Mouse (Mus musculus) limb, embryonic 11.5 days (tissue): ENCODE data around the gene Dnttip1. TPM values are rescaled to one million over a fixed set of nuclear protein-coding genes. Genes with fewer than 3 reads are reported as not detected.
A peak's percentile ranks its signal among the peaks of the same experiment; 100 is the strongest.

Experiments
- ATAC-seq: fragments of 200-750 bp; cut with Nextera tagmentation; 2 replicates; pipeline ENCODE4 v1.8.0; 2017; ENCODE audit warnings: low read depth; ENCODE audit not compliant: insufficient number of reproducible peaks, low FRiP score, low TSS enrichment
- DNase-seq: peaks from one replicate; pipeline ENCODE4 v3.0.0-alpha.2; 2015; ENCODE audit warnings: low spot score
- H3K27ac ChIP-seq: fragments of 300-500 bp; sonication (generic); replicated peaks from 2 replicates; pipeline ENCODE4 v1.5.1; 2014; ENCODE audit warnings: low read depth, mild to moderate bottlenecking, low read length
- H3K27me3 ChIP-seq: fragments of 300-500 bp; sonication (generic); 2 replicates; pipeline ENCODE4 v1.6.1; 2014; ENCODE audit warnings: mild to moderate bottlenecking, low read length, mixed read lengths; ENCODE audit not compliant: control insufficient read depth, insufficient read depth
- H3K36me3 ChIP-seq: fragments of 300-500 bp; sonication (generic); 2 replicates; pipeline ENCODE4 v1.6.1; 2014; ENCODE audit warnings: mild to moderate bottlenecking, low read length, moderate library complexity, mixed read lengths; ENCODE audit not compliant: control insufficient read depth, insufficient read depth
- H3K4me1 ChIP-seq: fragments of 300-500 bp; sonication (generic); 2 replicates; pipeline ENCODE4 v1.6.1; 2014; ENCODE audit warnings: low read length, mixed read lengths; ENCODE audit not compliant: control insufficient read depth, insufficient read depth
- H3K4me2 ChIP-seq: fragments of 300-500 bp; sonication (generic); 2 replicates; pipeline ENCODE4 v1.6.1; 2014; ENCODE audit warnings: low read depth, mild to moderate bottlenecking, moderate library complexity; ENCODE audit not compliant: severe bottlenecking
- H3K4me3 ChIP-seq: fragments of 300-500 bp; sonication (generic); 2 replicates; pipeline ENCODE4 v1.5.1; 2014; ENCODE audit warnings: low read depth, low read length
- H3K9ac ChIP-seq: fragments of 300-500 bp; sonication (generic); 2 replicates; pipeline ENCODE4 v1.6.1; 2014; ENCODE audit warnings: mild to moderate bottlenecking, low read length
- H3K9me3 ChIP-seq: fragments of 300-500 bp; sonication (generic); 2 replicates; pipeline ENCODE4 v1.6.1; 2016; ENCODE audit warnings: low read length; ENCODE audit not compliant: control insufficient read depth
- WGBS: fragments of 180-500 bp; shearing (Covaris S2); extraction: QIAGEN DNeasy Blood & Tissue Kit; methylation state at CpG from one replicate; pipeline ENCODE4 v1.1.7; 2014; 5-methylcytosine and 5-hydroxymethylcytosine counted together
- polyA plus RNA-seq: library from polyadenylated mRNA; unstranded; fragments of >200 nt; fragmentation: Nextera tagmentation; extraction: Ambion mirVana; gene quantifications from 2 replicates; pipeline ENCODE4 v1.2.1, GENCODE M21; 2014

The Dnttip1 gene
- polyA plus RNA-seq, 1 experiment from 2014 or later, result 87.0 TPM

DNA sequence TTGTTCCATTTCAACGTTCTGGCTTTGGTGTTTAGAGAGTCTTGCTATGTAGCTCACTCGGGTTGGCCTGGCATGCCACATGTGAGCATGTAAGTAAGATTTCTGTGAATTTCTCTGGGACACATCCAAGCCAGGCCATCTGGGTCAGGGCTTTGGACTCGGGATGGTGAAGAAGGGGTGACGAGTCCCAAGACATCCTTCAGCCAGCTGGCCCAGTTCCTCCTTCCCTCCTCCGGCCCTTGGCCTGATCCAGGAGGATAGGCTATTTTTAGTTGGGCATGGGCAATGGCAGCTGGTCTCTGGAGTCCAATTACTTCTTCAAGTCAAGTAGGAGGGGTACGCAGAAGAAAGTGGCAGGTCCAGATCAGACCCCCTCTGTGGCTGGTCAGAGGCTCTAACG, 33.0 kb downstream of the Dnttip1 start:
- WGBS, result 90% methylated on average over 7 of the region's 7 CpGs
- Histone ChIP-seq H3K9ac (no peak overlapping the region), H3K4me2 (no peak overlapping the region), H3K4me1 (no peaks in the 10 kb centered on the region), H3K9me3 (no peaks in the 10 kb centered on the region), H3K36me3 (no peaks in the 10 kb centered on the region), H3K4me3 (no peak overlapping the region), H3K27me3 (no peaks in the 10 kb centered on the region), H3K27ac (no peak overlapping the region)
- DNase-seq (no peak), ATAC-seq (no peak)

DNA sequence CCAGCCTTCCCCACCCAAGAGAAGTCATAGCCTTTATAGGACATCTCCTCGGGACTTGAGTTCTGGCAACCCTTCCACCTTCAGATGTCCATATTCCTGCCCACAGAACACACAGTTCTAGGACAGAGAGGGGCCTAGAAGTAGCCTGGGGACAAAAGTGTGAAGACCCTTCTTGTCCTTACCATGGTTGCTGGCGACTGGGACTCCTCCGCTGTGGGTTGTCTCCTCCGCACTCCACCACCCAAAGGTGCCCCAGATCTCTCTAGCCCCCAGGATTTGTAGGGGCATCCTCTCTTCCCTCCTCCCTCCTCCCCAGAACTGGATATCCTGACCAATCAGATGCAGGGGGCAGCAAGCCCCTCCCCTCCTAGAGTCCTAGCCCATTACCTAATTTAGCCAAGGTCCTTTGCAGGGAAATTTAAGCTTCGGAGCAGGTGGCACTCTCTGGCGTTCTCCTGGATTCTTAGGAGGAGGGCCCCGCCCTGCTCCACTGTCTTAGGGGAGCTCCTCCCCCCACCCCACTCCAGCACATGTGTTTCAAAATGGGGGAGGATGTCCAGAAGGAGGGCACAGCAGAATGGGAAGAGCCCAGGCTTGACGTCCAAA, 33.8 kb downstream of the Dnttip1 start, which contains the start of gene Tnnc2:
TSS of gene Tnnc2 (minus strand) at position 487 of the 606 bp plus-strand sequence.
- H3K4me3 ChIP-seq, result no peak within 1 kb of the TSS
- H3K36me3 ChIP-seq, result no peaks in the 10 kb centered on the region
- no peak within 1 kb of the TSS for H3K9ac ChIP-seq
- H3K27ac ChIP-seq, result no peak within 1 kb of the TSS
- ATAC-seq (no peak), DNase-seq (no peak)
- H3K9me3 ChIP-seq, result no peaks in the 10 kb centered on the region
- H3K4me1 ChIP-seq, result no peaks in the 10 kb centered on the region
- H3K4me2 ChIP-seq, result no peak within 1 kb of the TSS
- 76% methylated on average over 8 of the region's 8 CpGs for WGBS
- H3K27me3 ChIP-seq, result no peaks in the 10 kb centered on the region

DNA sequence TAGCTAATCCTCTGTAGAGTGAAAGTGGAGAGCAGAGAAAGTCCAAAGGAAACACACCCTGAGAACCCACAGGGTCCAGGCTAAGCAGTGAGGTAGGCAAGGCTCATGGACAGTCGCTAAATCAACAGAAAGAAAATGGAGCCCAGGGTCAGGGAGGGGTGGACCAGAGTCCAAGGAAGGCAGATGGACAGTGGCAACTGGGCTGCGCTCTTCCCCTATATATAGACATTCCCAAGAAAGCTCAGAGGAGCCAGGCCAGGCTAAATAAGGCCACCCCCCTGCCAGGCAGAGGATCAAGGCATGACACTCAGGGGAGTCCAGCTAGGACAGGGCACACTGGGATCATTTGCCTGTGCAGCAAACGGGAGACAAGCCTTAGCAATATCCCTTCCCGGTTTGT, 36.1 kb downstream of the Dnttip1 start:
- Histone ChIP-seq H3K27me3 (no peaks in the 10 kb centered on the region), H3K4me3 (no peak overlapping the region), H3K36me3 (no peaks in the 10 kb centered on the region), H3K4me1 (no peaks in the 10 kb centered on the region), H3K9me3 (no peaks in the 10 kb centered on the region), H3K9ac (no peak overlapping the region), H3K4me2 (no peak overlapping the region), H3K27ac (no peak overlapping the region)
- no peak for ATAC-seq
- DNase-seq, result no peak
- 83% methylated on average over 4 of the region's 4 CpGs for WGBS

DNA sequence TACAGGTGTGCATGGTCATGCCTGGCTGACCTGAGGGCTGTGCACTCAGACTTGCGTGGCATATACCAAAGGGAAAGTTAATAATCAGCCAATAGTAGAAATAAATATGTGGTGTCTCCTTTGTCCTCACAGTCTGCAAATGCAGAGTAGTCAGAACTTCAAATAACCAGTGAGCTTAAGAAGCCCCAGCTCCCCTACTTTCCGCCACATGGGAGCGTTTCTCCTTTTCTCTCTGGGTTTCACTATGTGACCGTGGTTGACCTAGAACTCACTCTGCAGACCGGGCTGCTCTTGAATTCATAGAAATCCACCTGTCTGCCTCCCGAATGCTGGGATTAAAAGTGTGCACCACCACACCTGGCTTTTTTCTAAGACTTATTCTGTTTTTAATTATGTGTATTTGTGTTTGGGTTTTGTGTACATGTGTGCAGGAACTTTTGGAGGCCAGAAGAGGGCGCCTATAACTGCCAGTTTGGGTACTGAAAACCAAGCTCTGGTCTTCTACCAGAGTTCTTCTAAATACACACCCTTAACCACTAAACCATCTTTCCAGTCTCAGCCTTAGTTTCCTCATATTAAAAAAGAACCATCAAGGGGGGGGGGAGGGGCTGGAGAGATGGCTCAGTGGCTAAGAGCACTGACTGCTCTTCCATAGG, 38.3 kb downstream of the Dnttip1 start:
- no peak overlapping the region for H3K27ac ChIP-seq
- no peak for DNase-seq
- ATAC-seq, result no peak

DNA sequence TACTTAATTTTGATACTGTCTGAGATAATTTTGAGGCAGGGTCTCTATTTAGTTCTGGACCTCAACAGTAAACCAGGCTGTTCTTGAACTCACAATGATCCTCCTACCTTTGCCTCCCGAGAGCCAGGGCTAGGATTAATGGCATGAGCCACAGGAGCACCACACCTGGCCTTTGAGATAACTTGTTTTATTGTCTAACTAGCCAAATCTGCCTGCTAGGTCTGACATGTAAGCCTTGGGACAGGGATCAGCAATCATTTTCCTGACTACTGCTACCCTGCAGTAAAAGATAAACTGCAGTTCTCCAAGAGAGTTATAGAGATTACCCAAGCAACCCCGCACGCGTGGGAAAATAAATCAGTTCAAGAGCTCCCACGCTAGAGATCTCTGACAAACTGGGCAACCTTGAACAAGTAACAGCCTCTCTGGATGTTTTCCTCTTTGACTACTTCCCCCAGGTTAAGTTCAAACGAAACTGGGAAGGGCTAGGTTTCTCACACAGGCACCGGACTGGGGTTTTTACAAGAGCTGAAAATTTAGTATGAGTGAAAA, 39.2 kb downstream of the Dnttip1 start:
- 14% methylated on average over 7 of the region's 7 CpGs for WGBS
- no peak for ATAC-seq
- no peak overlapping the region for H3K27ac ChIP-seq

More for the DNA sequence above, 38.3 kb downstream of the Dnttip1 start:
- WGBS, result 74% methylated on average over 7 of the region's 7 CpGs
- Histone ChIP-seq H3K9me3 (no peaks in the 10 kb centered on the region), H3K4me1 (0 out of 2 replicates have a peak, but pooled peaks cover 2% of the 10 kb centered on the region), H3K4me3 (no peak overlapping the region), H3K9ac (no peak overlapping the region), H3K4me2 (no peak overlapping the region), H3K27me3 (no peaks in the 10 kb centered on the region), H3K36me3 (no peaks in the 10 kb centered on the region)

DNA sequence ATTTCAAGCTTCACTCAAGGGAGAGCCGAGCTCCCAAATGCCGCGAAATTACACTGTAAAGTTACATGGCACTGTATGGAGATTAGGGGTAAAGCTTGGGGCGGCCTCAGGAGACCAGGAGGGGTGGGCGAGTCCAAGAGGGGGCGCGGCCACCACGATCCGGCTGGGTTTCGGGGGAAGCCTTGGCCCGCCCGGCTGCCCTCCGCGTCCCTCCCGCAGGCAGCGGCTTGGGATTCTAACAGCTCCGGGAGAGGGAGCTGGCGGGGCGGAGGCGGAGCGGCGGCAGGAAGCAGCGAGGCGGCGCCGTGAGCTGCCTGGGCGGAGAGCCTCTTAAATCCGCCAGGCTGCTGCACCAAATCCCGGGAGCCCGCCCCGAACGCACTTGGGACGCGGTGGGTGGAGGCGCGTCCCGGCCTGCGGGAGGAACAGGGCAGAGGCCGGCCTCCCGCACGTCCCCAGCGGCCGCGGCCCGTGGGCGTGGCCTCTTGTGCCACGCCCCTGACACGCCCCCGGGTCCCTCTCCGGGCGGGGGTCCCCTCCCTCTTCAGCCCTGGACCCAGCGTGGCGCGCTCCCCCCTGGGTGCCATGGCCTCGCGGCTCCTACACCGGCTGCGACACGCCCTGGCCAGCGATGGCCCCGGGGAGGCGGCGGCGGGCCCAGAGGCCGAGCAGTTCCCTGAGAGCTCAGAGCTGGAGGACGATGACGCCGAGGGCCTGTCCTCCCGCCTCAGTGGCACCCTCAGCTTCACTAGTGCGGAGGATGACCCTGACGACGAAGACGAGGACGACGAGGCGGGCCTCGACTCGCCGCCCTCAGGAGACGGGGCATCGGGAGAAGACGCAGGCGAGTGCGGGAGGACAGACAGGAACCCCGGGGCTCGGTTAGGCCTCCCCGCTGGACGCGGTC, 40.0 kb downstream of the Dnttip1 start, which contains the start of gene Snx21:
TSS of gene Snx21 (plus strand) at position 343 of the 907 bp plus-strand sequence.
- H3K4me3 ChIP-seq, result peak within 1 kb of the TSS; percentile 64
- 0 out of 2 replicates have a peak, but pooled peaks cover 2% of the 10 kb centered on the region for H3K4me1 ChIP-seq
- H3K9me3 ChIP-seq, result no peaks in the 10 kb centered on the region
- no peaks in the 10 kb centered on the region for H3K27me3 ChIP-seq
- WGBS, result under 1% methylated on average over 73 of the region's 89 CpGs
- H3K27ac ChIP-seq, result peak within 1 kb of the TSS; percentile 45; the same call in 1 of the 2 replicates
- peak; percentile 89 for ATAC-seq
- DNase-seq, result peak; percentile 89
- H3K9ac ChIP-seq, result peak within 1 kb of the TSS; percentile 68
- H3K36me3 ChIP-seq, result no peaks in the 10 kb centered on the region
- peak within 1 kb of the TSS; percentile 93 for H3K4me2 ChIP-seq

More for the DNA sequence above, 39.2 kb downstream of the Dnttip1 start:
- Histone ChIP-seq H3K4me1 (0 out of 2 replicates have a peak, but pooled peaks cover 2% of the 10 kb centered on the region), H3K36me3 (no peaks in the 10 kb centered on the region), H3K9ac (peak overlapping the region; percentile 68), H3K9me3 (no peaks in the 10 kb centered on the region), H3K27me3 (no peaks in the 10 kb centered on the region), H3K4me3 (peak overlapping the region; percentile 64), H3K4me2 (peak overlapping the region; percentile 93)
- DNase-seq, result no peak

DNA sequence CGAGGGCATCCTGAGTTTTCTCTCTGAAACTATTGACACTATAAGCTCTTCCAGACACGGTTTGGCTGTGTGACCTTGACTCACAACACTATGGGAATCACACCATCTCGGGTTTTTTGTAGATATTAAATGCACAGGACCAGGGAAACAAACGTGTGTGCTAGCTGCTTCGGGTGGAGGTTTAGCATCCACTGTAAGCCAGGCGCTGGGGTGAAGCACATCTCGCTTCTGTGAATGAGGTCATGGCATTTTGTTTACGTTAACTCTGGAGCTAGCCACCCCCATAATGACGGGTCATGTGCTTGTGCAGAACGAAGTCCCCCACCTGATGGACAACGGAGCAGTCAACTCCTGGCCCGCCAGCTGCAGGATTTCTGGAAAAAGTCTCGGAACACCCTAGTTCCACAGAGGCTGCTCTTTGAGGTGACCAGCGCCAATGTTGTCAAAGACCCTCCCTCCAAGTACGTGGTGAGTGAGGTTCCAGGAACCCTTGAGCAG, 40.7 kb downstream of the Dnttip1 start:
- Histone ChIP-seq H3K4me1 (0 out of 2 replicates have a peak, but pooled peaks cover 2% of the 10 kb centered on the region), H3K4me3 (peak overlapping the region; percentile 64), H3K36me3 (no peaks in the 10 kb centered on the region), H3K27ac (no peak overlapping the region), H3K9ac (peak overlapping the region; percentile 68), H3K9me3 (no peaks in the 10 kb centered on the region), H3K4me2 (peak overlapping the region; percentile 93), H3K27me3 (no peaks in the 10 kb centered on the region)
- ATAC-seq (no peak), DNase-seq (no peak)
- WGBS, result 9% methylated on average over 15 of the region's 15 CpGs

DNA sequence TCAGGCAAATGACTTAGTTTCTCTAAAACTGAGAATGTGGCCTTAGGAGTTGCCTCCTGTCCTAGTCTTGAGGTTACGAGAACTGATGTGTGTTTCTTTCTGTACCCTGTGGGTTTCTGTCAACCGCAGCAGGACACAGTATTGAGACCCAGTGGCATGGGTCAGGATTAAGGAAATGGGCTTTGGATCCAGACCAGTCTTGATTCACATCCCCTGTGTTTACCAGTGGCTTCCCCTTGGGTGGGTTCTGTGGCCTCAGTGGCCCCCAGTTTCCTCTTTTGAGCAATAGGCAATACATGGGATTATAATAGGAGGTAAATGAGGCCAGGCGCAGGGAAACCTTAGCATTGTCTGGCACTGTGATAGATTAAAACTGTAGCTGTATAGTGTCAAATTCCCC, 41.2 kb downstream of the Dnttip1 start:
- no peak for ATAC-seq
- no peak for DNase-seq
- H3K27me3 ChIP-seq, result no peaks in the 10 kb centered on the region
- H3K4me3 ChIP-seq, result no peak overlapping the region
- H3K4me1 ChIP-seq, result 0 out of 2 replicates have a peak, but pooled peaks cover 2% of the 10 kb centered on the region
- no peak overlapping the region for H3K27ac ChIP-seq
- no peaks in the 10 kb centered on the region for H3K36me3 ChIP-seq
- WGBS, result 86% methylated on average over 3 of the region's 3 CpGs
- H3K9me3 ChIP-seq, result no peaks in the 10 kb centered on the region
- H3K9ac ChIP-seq, result no peak overlapping the region
- H3K4me2 ChIP-seq, result peak overlapping the region; percentile 93
